Mouse (Mus musculus) heart, embryonic 16.5 days (tissue): ENCODE data around the gene Elmod3. TPM values are rescaled to one million over a fixed set of nuclear protein-coding genes. Genes with fewer than 3 reads are reported as not detected.

Experiments
- ATAC-seq: fragments of 200-750 bp; cut with Nextera tagmentation; replicated peaks from 2 replicates; pipeline ENCODE4 v1.8.0; 2017; ENCODE audit warnings: moderate number of reproducible peaks; ENCODE audit not compliant: insufficient read depth, low FRiP score; ENCODE audit errors: extremely low read depth
- H3K27ac ChIP-seq: fragments of 300-500 bp; sonication (generic); 2 replicates; pipeline ENCODE4 v1.5.1; 2014; ENCODE audit warnings: mild to moderate bottlenecking, low read length, control low read depth, moderate library complexity
- H3K27me3 ChIP-seq: fragments of 300-500 bp; sonication (generic); 2 replicates; pipeline ENCODE4 v1.6.1; 2014; ENCODE audit warnings: low read length, mixed read lengths; ENCODE audit not compliant: control insufficient read depth, insufficient read depth
- H3K36me3 ChIP-seq: fragments of 300-500 bp; sonication (generic); 2 replicates; pipeline ENCODE4 v1.6.1; 2014; ENCODE audit not compliant: control insufficient read depth, insufficient read depth
- H3K4me1 ChIP-seq: fragments of 300-500 bp; sonication (generic); 2 replicates; pipeline ENCODE4 v1.6.1; 2014; ENCODE audit warnings: low read length, mixed read lengths; ENCODE audit not compliant: control insufficient read depth, insufficient read depth
- H3K4me2 ChIP-seq: fragments of 300-500 bp; sonication (generic); 2 replicates; pipeline ENCODE4 v1.6.1; 2014; ENCODE audit warnings: low read depth, mild to moderate bottlenecking, control low read depth, low read length
- H3K4me3 ChIP-seq: fragments of 300-500 bp; sonication (generic); 2 replicates; pipeline ENCODE4 v1.5.1; 2014; ENCODE audit warnings: mild to moderate bottlenecking, control low read depth, low read length
- H3K9ac ChIP-seq: fragments of 300-500 bp; sonication (generic); 2 replicates; pipeline ENCODE4 v1.6.1; 2014; ENCODE audit warnings: low read length, control low read depth
- H3K9me3 ChIP-seq: fragments of 300-500 bp; sonication (generic); replicated peaks from 2 replicates; pipeline ENCODE4 v1.6.1; 2016; ENCODE audit warnings: low read length; ENCODE audit not compliant: control insufficient read depth
- WGBS: fragments of 180-500 bp; shearing (Covaris S2); extraction: QIAGEN DNeasy Blood & Tissue Kit; methylation state at CpG from one replicate; pipeline ENCODE4 v1.1.7; 2014; 5-methylcytosine and 5-hydroxymethylcytosine counted together
- polyA plus RNA-seq: library from polyadenylated mRNA; unstranded; fragments of >200 nt; fragmentation: Nextera tagmentation; extraction: Ambion mirVana; gene quantifications from 2 replicates; pipeline ENCODE4 v1.2.1, GENCODE M21; 2015

The Elmod3 gene
- polyA plus RNA-seq, 1 experiment from 2014 or later = 13.8 TPM

- Histone ChIP-seq H3K36me3 (no peaks in the 10 kb centered on the region), H3K27ac (no peak overlapping the region), H3K9ac (no peak overlapping the region), H3K9me3 (no peaks in the 10 kb centered on the region), H3K27me3 (no peaks in the 10 kb centered on the region), H3K4me3 (no peak overlapping the region), H3K4me1 (peaks cover 6% of the 10 kb centered on the region; the same call in 1 of the 2 replicates), H3K4me2 (no peak overlapping the region)
- ATAC-seq = no peak
- WGBS = 75% methylated on average over 5 of the region's 5 CpGs
These were observed 75.9 kb downstream of the Elmod3 start for GRCm38 (mm10) chr6:72522288-72522687.

GRCm38 (mm10) chr6:72521607-72522006, 76.6 kb downstream of the Elmod3 start, which contains the start of gene Sh2d6:
TSS of gene Sh2d6 (minus strand) at chr6:72521707.
- no peak for ATAC-seq
- H3K36me3 ChIP-seq = no peaks in the 10 kb centered on the region
- 89% methylated on average over 5 of the region's 5 CpGs for WGBS
- no peak within 1 kb of the TSS for H3K4me3 ChIP-seq
- H3K27me3 ChIP-seq = no peaks in the 10 kb centered on the region
- no peaks in the 10 kb centered on the region for H3K9me3 ChIP-seq
- peaks cover 6% of the 10 kb centered on the region; the same call in 1 of the 2 replicates for H3K4me1 ChIP-seq
- H3K9ac ChIP-seq = no peak within 1 kb of the TSS
- no peak within 1 kb of the TSS for H3K4me2 ChIP-seq
- peak within 1 kb of the TSS; percentile 59 for H3K27ac ChIP-seq

- 89% methylated on average over 5 of the region's 5 CpGs for whole genome bisulfite sequencing
- Histone ChIP-seq H3K27me3 (no peaks in the 10 kb centered on the region), H3K4me1 (peaks cover 6% of the 10 kb centered on the region; the same call in 1 of the 2 replicates), H3K36me3 (no peaks in the 10 kb centered on the region), H3K4me2 (no peak overlapping the region), H3K4me3 (no peak overlapping the region), H3K27ac (no peak overlapping the region), H3K9ac (no peak overlapping the region), H3K9me3 (no peaks in the 10 kb centered on the region)
- ATAC-seq = no peak
These were observed 77.3 kb downstream of the Elmod3 start for GRCm38 (mm10) chr6:72520904-72521303.

GRCm38 (mm10) chr6:72519892-72520663, 78.1 kb downstream of the Elmod3 start:
- Histone ChIP-seq H3K4me1 (peaks cover 6% of the 10 kb centered on the region; the same call in 1 of the 2 replicates), H3K9me3 (no peaks in the 10 kb centered on the region), H3K27ac (peak overlapping the region; percentile 59), H3K4me2 (peak overlapping the region; percentile 20; the same call in 1 of the 2 replicates), H3K4me3 (no peak overlapping the region), H3K36me3 (no peaks in the 10 kb centered on the region), H3K9ac (no peak overlapping the region), H3K27me3 (no peaks in the 10 kb centered on the region)
- 33% methylated on average over 10 of the region's 10 CpGs for WGBS
- ATAC-seq = peak; percentile 73

GRCm38 (mm10) chr6:72519303-72519702, 78.9 kb downstream of the Elmod3 start:
- Histone ChIP-seq H3K27me3 (no peaks in the 10 kb centered on the region), H3K4me3 (no peak overlapping the region), H3K4me1 (peaks cover 6% of the 10 kb centered on the region; the same call in 1 of the 2 replicates), H3K4me2 (no peak overlapping the region), H3K36me3 (no peaks in the 10 kb centered on the region), H3K27ac (no peak overlapping the region), H3K9me3 (no peaks in the 10 kb centered on the region), H3K9ac (no peak overlapping the region)
- 52% methylated on average over 8 of the region's 8 CpGs for WGBS
- ATAC-seq = no peak

- Histone ChIP-seq H3K4me2 (no peak overlapping the region), H3K4me3 (no peak overlapping the region), H3K4me1 (peaks cover 6% of the 10 kb centered on the region; the same call in 1 of the 2 replicates), H3K36me3 (no peaks in the 10 kb centered on the region), H3K27me3 (no peaks in the 10 kb centered on the region), H3K9me3 (no peaks in the 10 kb centered on the region), H3K27ac (no peak overlapping the region), H3K9ac (no peak overlapping the region)
- 75% methylated on average over 1 of the region's 1 CpGs for WGBS
- no peak for ATAC-seq
These were observed 79.4 kb downstream of the Elmod3 start for GRCm38 (mm10) chr6:72518842-72519241.

Other genes starting within 250 kb of the Elmod3 start
- gene Tmem150a, start 243.0 kb downstream of the Elmod3 start, polyA plus RNA-seq = 12.9 and 13.8 TPM in 2 replicates
- 92.2 and 93.6 TPM in 2 replicates for gene Rnf181, start 231.5 kb downstream of the Elmod3 start, polyA plus RNA-seq
- gene Vamp5, start 217.9 kb downstream of the Elmod3 start, polyA plus RNA-seq = 40.1 and 46.0 TPM in 2 replicates
- gene Vamp8, start 207.7 kb downstream of the Elmod3 start, polyA plus RNA-seq = 134 and 139 TPM in 2 replicates
- gene Ggcx, start 184.1 kb downstream of the Elmod3 start, polyA plus RNA-seq = 28.9 and 29.5 TPM in 2 replicates
- gene Mat2a, start 158.9 kb downstream of the Elmod3 start, polyA plus RNA-seq = 305 and 318 TPM in 2 replicates
- 0.16 TPM in 1 of 2 replicates, not detected in the other for gene Sh2d6, start 76.7 kb downstream of the Elmod3 start, polyA plus RNA-seq
- 32.3 and 32.8 TPM in 2 replicates for gene Capg, start 54.0 kb downstream of the Elmod3 start, polyA plus RNA-seq
- gene Retsat, start 62 bp upstream of the Elmod3 start, polyA plus RNA-seq = 25.3 and 30.5 TPM in 2 replicates
- 25.3 and 26.2 TPM in 2 replicates for gene Tgoln1, start 18.6 kb upstream of the Elmod3 start, polyA plus RNA-seq
- 13.6 and 14.0 TPM in 2 replicates for gene Tcf7l1, start 190.8 kb upstream of the Elmod3 start, polyA plus RNA-seq